Mouse (Mus musculus) brain, embryonic 18.5 days (tissue): ENCODE measurements at regions not wholly inside any gene's neighbourhood (a gene's known extent, or its start where the extent isn't known, plus 50 kb on each side); places are given as distances from the start of the nearest gene placed in this dataset.

Experiments used
- DNase-seq: peaks from one replicate; pipeline ENCODE4 v3.0.0-alpha.2; 2012; ENCODE audit warnings: low read depth, low spot score

- DNase-seq: peak; percentile 45
These were observed 264.0 kb upstream of the Cadm1 start for GRCm38 (mm10) chr9:47265946-47266490.

GRCm38 (mm10) chr9:47276303-47277005 is 253.5 kb upstream of the Cadm1 start:
- DNase-seq: no peak

GRCm38 (mm10) chr9:47279410-47279809 is 250.6 kb upstream of the Cadm1 start:
- DNase-seq: no peak

- no peak for DNase-seq
These were observed 249.8 kb upstream of the Cadm1 start for GRCm38 (mm10) chr9:47280146-47280545.

- no peak for DNase-seq
These were observed 249.4 kb upstream of the Cadm1 start for GRCm38 (mm10) chr9:47280598-47280997.

GRCm38 (mm10) chr9:47283746-47284455 is 246.1 kb upstream of the Cadm1 start:
- no peak for DNase-seq

- no peak for DNase-seq
These were observed 242.8 kb upstream of the Cadm1 start for GRCm38 (mm10) chr9:47286930-47287722.

GRCm38 (mm10) chr9:47288587-47289199 is 241.3 kb upstream of the Cadm1 start:
- no peak for DNase-seq

- no peak for DNase-seq
These were observed 229.3 kb upstream of the Cadm1 start for GRCm38 (mm10) chr9:47300633-47301032.

GRCm38 (mm10) chr9:47307125-47307751 is 222.7 kb upstream of the Cadm1 start:
- no peak for DNase-seq

GRCm38 (mm10) chr9:47307752-47308500 is 222.0 kb upstream of the Cadm1 start:
- DNase-seq: no peak

GRCm38 (mm10) chr9:47313433-47313832 is 216.5 kb upstream of the Cadm1 start:
- no peak for DNase-seq

GRCm38 (mm10) chr9:47314236-47314635 is 215.7 kb upstream of the Cadm1 start:
- no peak for DNase-seq

- no peak for DNase-seq
These were observed 209.6 kb upstream of the Cadm1 start for GRCm38 (mm10) chr9:47320345-47320744.

GRCm38 (mm10) chr9:47321106-47321789 is 208.7 kb upstream of the Cadm1 start:
- DNase-seq: no peak

GRCm38 (mm10) chr9:47322293-47322692 is 207.7 kb upstream of the Cadm1 start:
- no peak for DNase-seq

- DNase-seq: no peak
These were observed 206.9 kb upstream of the Cadm1 start for GRCm38 (mm10) chr9:47323051-47323450.

GRCm38 (mm10) chr9:47327575-47327974 is 202.4 kb upstream of the Cadm1 start:
- DNase-seq: peak; percentile 43

GRCm38 (mm10) chr9:47332929-47333328 is 197.0 kb upstream of the Cadm1 start:
- DNase-seq: no peak

- no peak for DNase-seq
These were observed 191.8 kb upstream of the Cadm1 start for GRCm38 (mm10) chr9:47338221-47338620.
